Mouse (Mus musculus) heart, embryonic 11.5 days (tissue): Measurements from ENCODE around the gene 4933427D14Rik. TPM values are rescaled to one million over a fixed set of nuclear protein-coding genes. Genes with fewer than 3 reads are reported as not detected.
A peak's percentile ranks its signal among the peaks of the same experiment; 100 is the strongest.

Experiments
- ATAC-seq: fragments of 200-750 bp; cut with Nextera tagmentation; replicated peaks from 2 replicates; pipeline ENCODE4 v1.8.0; 2017; ENCODE audit warnings: moderate library complexity; ENCODE audit not compliant: insufficient number of reproducible peaks, low FRiP score, low TSS enrichment
- H3K27ac ChIP-seq: fragments of 300-500 bp; sonication (generic); 2 replicates; pipeline ENCODE4 v1.5.1; 2014; ENCODE audit warnings: mild to moderate bottlenecking, low read depth, low read length
- H3K27me3 ChIP-seq: fragments of 300-500 bp; sonication (generic); 2 replicates; pipeline ENCODE4 v1.6.1; 2014; ENCODE audit warnings: mild to moderate bottlenecking, low read length, mixed read lengths; ENCODE audit not compliant: control insufficient read depth, insufficient read depth
- H3K36me3 ChIP-seq: fragments of 300-500 bp; sonication (generic); 2 replicates; pipeline ENCODE4 v1.6.1; 2014; ENCODE audit warnings: mild to moderate bottlenecking, low read length, moderate library complexity, mixed read lengths; ENCODE audit not compliant: control insufficient read depth, insufficient read depth
- H3K4me1 ChIP-seq: fragments of 300-500 bp; sonication (generic); 2 replicates; pipeline ENCODE4 v1.6.1; 2014; ENCODE audit warnings: low read length; ENCODE audit not compliant: control insufficient read depth, insufficient read depth
- H3K4me2 ChIP-seq: fragments of 300-500 bp; sonication (generic); 2 replicates; pipeline ENCODE4 v1.6.1; 2014; ENCODE audit warnings: mild to moderate bottlenecking, moderate library complexity
- H3K4me3 ChIP-seq: fragments of 300-500 bp; sonication (generic); 2 replicates; pipeline ENCODE4 v1.5.1; 2014; ENCODE audit warnings: low read depth, low read length
- H3K9ac ChIP-seq: fragments of 300-500 bp; sonication (generic); 2 replicates; pipeline ENCODE4 v1.6.1; 2014; ENCODE audit warnings: mild to moderate bottlenecking, low read depth, low read length, moderate library complexity
- H3K9me3 ChIP-seq: fragments of 300-500 bp; sonication (generic); replicated peaks from 2 replicates; pipeline ENCODE4 v1.6.1; 2016; ENCODE audit warnings: low read length; ENCODE audit not compliant: control insufficient read depth
- WGBS: fragments of 180-500 bp; shearing (Covaris S2); extraction: QIAGEN DNeasy Blood & Tissue Kit; methylation state at CpG from one replicate; pipeline ENCODE4 v1.1.7; 2014; ENCODE audit not compliant: insufficient replicate concordance; 5-methylcytosine and 5-hydroxymethylcytosine counted together
- polyA plus RNA-seq: library from polyadenylated mRNA; unstranded; fragments of >200 nt; fragmentation: Nextera tagmentation; extraction: Ambion mirVana; gene quantifications from 2 replicates; pipeline ENCODE4 v1.2.1, GENCODE M21; 2014

The 4933427D14Rik gene
- 5.3 and 5.4 TPM in 2 replicates for polyA plus RNA-seq

DNA sequence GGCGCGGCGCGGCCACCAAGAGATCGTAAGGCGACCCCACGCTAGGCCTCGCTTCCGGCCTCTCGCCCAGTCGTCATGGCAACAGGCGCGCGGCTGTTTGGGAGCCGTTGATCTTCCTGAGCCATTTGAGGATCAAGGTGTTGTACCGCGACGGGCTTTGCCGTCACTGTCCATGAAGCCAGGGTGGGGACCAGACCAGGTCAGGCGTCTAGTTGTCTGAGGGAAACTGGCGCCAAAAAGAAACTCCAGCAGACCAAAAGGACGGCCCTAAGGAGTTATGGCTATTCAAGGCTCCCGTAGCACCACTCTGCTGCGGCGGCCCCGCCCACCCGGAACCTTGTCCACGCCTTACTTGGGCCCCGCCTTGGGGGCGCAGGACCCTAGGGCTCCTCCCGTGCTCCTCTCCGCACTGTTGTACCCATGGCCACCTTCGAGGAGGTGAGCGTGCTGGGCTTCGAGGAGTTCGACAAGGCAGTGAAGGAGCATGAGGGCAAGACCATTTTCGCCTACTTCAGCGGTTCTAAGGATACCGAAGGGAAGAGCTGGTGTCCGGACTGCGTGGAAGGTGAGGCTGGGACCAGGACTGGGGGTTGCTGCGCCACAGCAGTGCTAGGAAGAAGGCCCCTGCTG lies at the start of gene 4933427D14Rik, which contains the start of gene Txndc17:
4933427D14Rik (minus strand) TSS at position 256 of the 630 bp plus-strand sequence.
Txndc17 (plus strand) TSS at position 344 of the 630 bp plus-strand sequence.
- ATAC-seq: peak; percentile 91
- H3K36me3 ChIP-seq: peaks cover 12% of the 10 kb centered on the region
- H3K9ac ChIP-seq: peak within 1 kb of the TSS; percentile 70
- no peaks in the 10 kb centered on the region for H3K27me3 ChIP-seq
- peak within 1 kb of the TSS; percentile 91 for H3K4me3 ChIP-seq
- H3K27ac ChIP-seq: peak within 1 kb of the TSS; percentile 54; the same call in 1 of the 2 replicates
- under 1% methylated on average over 42 of the region's 42 CpGs for WGBS
- peak within 1 kb of the TSS; percentile 94 for H3K4me2 ChIP-seq
- H3K9me3 ChIP-seq: no peaks in the 10 kb centered on the region
- H3K4me1 ChIP-seq: peaks cover 9% of the 10 kb centered on the region

GRCm38 (mm10) chr11:72256441-72256840 lies 49.2 kb upstream of the 4933427D14Rik start:
- H3K9me3 ChIP-seq: no peaks in the 10 kb centered on the region
- H3K4me3 ChIP-seq: no peak overlapping the region
- no peaks in the 10 kb centered on the region; the same call in 1 of the 2 replicates for H3K27me3 ChIP-seq
- no peak overlapping the region for H3K27ac ChIP-seq
- H3K4me2 ChIP-seq: no peak overlapping the region
- H3K9ac ChIP-seq: no peak overlapping the region
- H3K4me1 ChIP-seq: no peaks in the 10 kb centered on the region
- no peak for ATAC-seq
- 70% methylated on average over 2 of the region's 2 CpGs for WGBS
- H3K36me3 ChIP-seq: no peaks in the 10 kb centered on the region

- no peaks in the 10 kb centered on the region for H3K9me3 ChIP-seq
- no peak overlapping the region for H3K4me3 ChIP-seq
- no peak overlapping the region for H3K9ac ChIP-seq
- ATAC-seq: no peak
- H3K27ac ChIP-seq: no peak overlapping the region
- no peaks in the 10 kb centered on the region for H3K36me3 ChIP-seq
- 88% methylated on average over 4 of the region's 4 CpGs for WGBS
- no peaks in the 10 kb centered on the region for H3K4me1 ChIP-seq
- no peak overlapping the region for H3K4me2 ChIP-seq
- H3K27me3 ChIP-seq: no peaks in the 10 kb centered on the region; the same call in 1 of the 2 replicates
These were observed 48.4 kb upstream of the 4933427D14Rik start for GRCm38 (mm10) chr11:72255629-72256028.

DNA sequence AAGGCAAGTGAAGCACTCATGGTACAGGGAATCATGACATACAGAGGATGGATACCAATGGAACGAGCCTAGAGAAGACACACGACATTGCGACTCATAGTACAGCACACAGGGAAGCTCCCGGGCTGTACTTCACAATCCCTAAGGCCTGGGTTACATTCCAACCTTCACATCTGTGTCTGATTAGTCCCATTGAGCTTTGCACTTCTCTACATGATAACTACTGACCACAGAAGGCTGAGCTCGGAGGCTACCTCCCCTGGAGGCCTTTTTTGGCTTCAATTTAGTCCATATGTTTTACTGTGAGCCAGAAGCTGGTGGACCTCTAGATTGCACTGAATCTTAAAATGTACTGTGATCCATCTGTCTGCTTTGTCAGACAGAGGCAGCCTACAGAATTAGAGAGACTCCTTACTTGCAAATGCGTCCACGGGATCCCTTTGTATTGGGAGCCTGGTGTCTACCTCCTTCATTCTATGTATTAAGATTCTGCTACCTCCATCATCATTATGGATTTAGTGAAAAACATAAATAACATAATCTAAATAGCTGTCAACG lies 38.0 kb upstream of the 4933427D14Rik start:
- Histone ChIP-seq H3K4me3 (no peak overlapping the region), H3K27ac (no peak overlapping the region), H3K9me3 (no peaks in the 10 kb centered on the region), H3K36me3 (no peaks in the 10 kb centered on the region), H3K4me2 (no peak overlapping the region), H3K27me3 (peaks cover 2% of the 10 kb centered on the region; the same call in 1 of the 2 replicates), H3K9ac (no peak overlapping the region), H3K4me1 (no peaks in the 10 kb centered on the region)
- ATAC-seq: no peak
- 75% methylated on average over 8 of the region's 8 CpGs for WGBS

DNA sequence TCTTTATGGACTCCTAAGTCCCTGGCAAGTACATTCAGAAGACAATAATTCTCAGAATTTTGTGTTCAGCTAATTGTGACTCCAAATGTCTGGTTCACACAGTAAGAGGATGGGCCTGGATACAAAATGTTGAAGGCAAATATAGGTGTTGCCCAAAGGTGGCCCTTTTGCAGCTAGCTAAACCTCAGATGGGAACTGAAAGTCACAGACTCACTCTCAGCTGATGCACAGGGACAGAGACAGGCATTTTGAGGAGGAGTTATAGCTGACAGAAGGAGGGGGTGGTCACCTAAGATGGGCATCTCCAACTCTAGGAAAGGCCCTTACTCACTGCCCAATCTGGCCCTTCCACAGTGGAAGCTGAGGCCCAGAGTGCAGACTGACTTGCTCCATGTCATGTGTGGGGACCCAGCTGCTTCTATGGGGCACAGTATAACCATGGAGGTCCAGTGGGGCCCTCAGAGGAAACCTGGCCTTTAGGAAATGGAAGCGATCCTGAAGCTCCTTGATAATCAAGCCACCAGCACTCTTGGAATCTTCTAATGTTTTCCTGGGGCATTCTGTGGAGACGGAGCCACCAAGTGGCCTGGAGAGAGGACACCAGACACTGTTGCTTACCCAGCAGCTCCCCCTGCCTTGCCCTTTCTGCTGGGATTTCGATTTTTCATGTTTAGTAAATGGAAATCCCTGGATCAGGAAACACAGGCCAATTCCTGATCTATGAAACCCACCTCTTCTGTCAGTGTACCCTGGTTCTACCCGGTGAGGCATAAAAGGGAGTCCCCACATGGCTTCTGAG lies 33.0 kb upstream of the 4933427D14Rik start:
- ATAC-seq: no peak
- Histone ChIP-seq H3K27me3 (no peaks in the 10 kb centered on the region), H3K27ac (no peak overlapping the region), H3K4me2 (no peak overlapping the region), H3K4me3 (no peak overlapping the region), H3K9ac (no peak overlapping the region), H3K9me3 (no peaks in the 10 kb centered on the region), H3K36me3 (no peaks in the 10 kb centered on the region), H3K4me1 (no peaks in the 10 kb centered on the region)
- 58% methylated on average over 4 of the region's 4 CpGs for WGBS

- Histone ChIP-seq H3K27ac (no peak overlapping the region), H3K4me2 (no peak overlapping the region), H3K4me3 (no peak overlapping the region), H3K27me3 (no peaks in the 10 kb centered on the region), H3K36me3 (no peaks in the 10 kb centered on the region), H3K9ac (no peak overlapping the region), H3K9me3 (no peaks in the 10 kb centered on the region), H3K4me1 (no peaks in the 10 kb centered on the region)
- ATAC-seq: no peak
- WGBS: 61% methylated on average over 5 of the region's 5 CpGs
These were observed 26.8 kb upstream of the 4933427D14Rik start for GRCm38 (mm10) chr11:72234013-72234412.

DNA sequence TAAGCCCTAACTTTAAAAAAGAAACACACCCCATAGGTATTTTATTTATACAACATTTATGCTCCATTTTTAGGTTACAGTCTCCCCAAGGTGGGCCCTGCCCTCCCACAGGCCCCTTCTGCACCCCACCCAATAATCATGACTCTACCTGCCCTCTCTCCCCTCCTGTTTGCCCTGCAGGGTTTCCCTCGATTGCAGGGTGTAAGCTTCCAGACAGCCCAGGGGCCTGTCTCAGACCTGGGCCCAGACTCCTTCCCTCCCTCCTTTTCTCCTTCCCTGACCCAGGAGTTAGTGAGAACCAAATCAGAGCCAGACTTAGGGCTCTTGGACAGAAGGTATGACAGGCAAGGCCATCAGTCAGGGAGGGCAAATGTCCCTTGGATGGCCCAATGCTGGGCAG lies 25.7 kb upstream of the 4933427D14Rik start:
- no peak for ATAC-seq
- Histone ChIP-seq H3K36me3 (no peaks in the 10 kb centered on the region), H3K9me3 (no peaks in the 10 kb centered on the region), H3K9ac (no peak overlapping the region), H3K4me1 (no peaks in the 10 kb centered on the region), H3K27me3 (no peaks in the 10 kb centered on the region), H3K4me2 (no peak overlapping the region), H3K4me3 (no peak overlapping the region), H3K27ac (no peak overlapping the region)
- WGBS: 57% methylated on average over 1 of the region's 1 CpGs

DNA sequence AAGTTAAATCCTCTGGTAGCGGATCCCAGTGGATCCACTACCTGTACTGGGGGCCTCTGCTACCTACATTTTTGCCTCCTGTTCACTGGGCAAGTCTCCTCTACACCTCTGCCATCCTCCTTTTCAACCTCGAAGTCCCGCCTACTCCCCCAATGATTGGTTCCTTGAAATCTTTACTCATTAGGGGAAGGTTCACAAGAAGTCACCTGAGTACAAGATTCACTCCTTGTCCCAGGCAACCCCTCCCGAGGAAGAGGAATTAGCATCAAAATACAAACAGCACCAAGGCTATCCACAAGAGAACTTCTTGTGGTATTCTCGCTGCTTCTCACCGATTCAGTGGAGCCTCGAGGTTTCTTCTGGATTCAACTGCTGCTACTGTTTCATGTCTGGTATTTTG lies 24.8 kb upstream of the 4933427D14Rik start:
- Histone ChIP-seq H3K9me3 (no peaks in the 10 kb centered on the region), H3K4me2 (no peak overlapping the region), H3K4me1 (no peaks in the 10 kb centered on the region), H3K9ac (no peak overlapping the region), H3K4me3 (no peak overlapping the region), H3K27me3 (no peaks in the 10 kb centered on the region), H3K36me3 (no peaks in the 10 kb centered on the region), H3K27ac (no peak overlapping the region)
- no peak for ATAC-seq
- WGBS: 77% methylated on average over 7 of the region's 7 CpGs
